Mouse (Mus musculus) spleen, adult 2 months (tissue): ENCODE data around the gene Gm48552. TPM values are rescaled to one million over a fixed set of nuclear protein-coding genes. Genes with fewer than 3 reads are reported as not detected.

Experiments
- DNase-seq, 2 experiments: peaks; one replicate each; pipeline versions ENCODE4 v3.0.0 to v3.0.0-alpha.2; 2012 to 2021; ENCODE audit warnings: low spot score in 2 of 2, low read depth in 1 of 2
- H3K27ac ChIP-seq: fragments of 200-500 bp; 2 replicates; pipeline ENCODE4 v1.5.1; 2012; ENCODE audit warnings: low read length, inconsistent platforms; ENCODE audit not compliant: insufficient read depth
- H3K27me3 ChIP-seq: fragments of 200-500 bp; 2 replicates; pipeline ENCODE4 v1.6.1; 2012; ENCODE audit warnings: mild to moderate bottlenecking, moderate library complexity, low read length, inconsistent platforms; ENCODE audit not compliant: control insufficient read depth, insufficient read depth
- H3K36me3 ChIP-seq: fragments of 200-500 bp; 2 replicates; pipeline ENCODE4 v1.6.1; 2012; ENCODE audit warnings: mild to moderate bottlenecking, low read length, inconsistent platforms; ENCODE audit not compliant: control insufficient read depth, insufficient read depth
- H3K4me1 ChIP-seq: fragments of 200-500 bp; 2 replicates; pipeline ENCODE4 v1.6.1; 2011; ENCODE audit warnings: inconsistent platforms; ENCODE audit not compliant: control insufficient read depth, insufficient read depth, insufficient read length
- H3K4me3 ChIP-seq: fragments of 200-500 bp; 2 replicates; pipeline ENCODE4 v1.5.1; 2011; ENCODE audit warnings: mild to moderate bottlenecking, inconsistent platforms; ENCODE audit not compliant: insufficient read depth, insufficient read length; ENCODE audit errors: extremely low read depth
- CTCF ChIP-seq: fragments of 200-500 bp; IDR thresholded peaks from 2 replicates; pipeline ENCODE4 v1.5.1; 2011; ENCODE audit warnings: mild to moderate bottlenecking, inconsistent platforms; ENCODE audit not compliant: insufficient read depth, insufficient read length, insufficient replicate concordance; ENCODE audit errors: extremely low read depth
- POLR2A ChIP-seq: fragments of 200-500 bp; IDR thresholded peaks from 2 replicates; pipeline ENCODE4 v1.6.1; 2011; ENCODE audit warnings: low read depth, low read length, inconsistent platforms
- WGBS: fragments of 180-500 bp; shearing (Covaris S2); methylation state at CpG from one replicate; pipeline ENCODE4 v1.1.7; 2018; 5-methylcytosine and 5-hydroxymethylcytosine counted together
- polyA plus RNA-seq: library from polyadenylated mRNA; depleted of rRNA; stranded (reverse); fragments of >200 nt; gene quantifications from 2 replicates; pipeline ENCODE4 v1.2.3, GENCODE M21; 2012

Gene Gm48552
- polyA plus RNA-seq, 1 experiment, result 2.9 TPM

- 60% methylated on average over 18 of the region's 18 CpGs for WGBS
- DNase-seq, result no peak
- TF ChIP-seq CTCF (no peak), POLR2A (no peak)
- Histone ChIP-seq H3K36me3 (peaks cover 15% of the 10 kb centered on the region), H3K27ac (peak overlapping the region; percentile 58; the same call in 1 of the 2 replicates), H3K27me3 (no peaks in the 10 kb centered on the region), H3K4me1 (peaks cover 8% of the 10 kb centered on the region), H3K4me3 (no peak overlapping the region)
These were observed 12.9 kb downstream of the Gm48552 start for GRCm38 (mm10) chr10:81401521-81402226.

- Histone ChIP-seq H3K27ac (peak overlapping the region; percentile 29; the same call in 1 of the 2 replicates), H3K4me1 (peaks cover 11% of the 10 kb centered on the region), H3K4me3 (no peak overlapping the region), H3K27me3 (no peaks in the 10 kb centered on the region), H3K36me3 (peaks cover 18% of the 10 kb centered on the region)
- DNase-seq, result no peak
- TF ChIP-seq POLR2A (no peak), CTCF (no peak)
- 87% methylated on average over 7 of the region's 7 CpGs for WGBS
These were observed 13.5 kb downstream of the Gm48552 start for GRCm38 (mm10) chr10:81402227-81402765.

GRCm38 (mm10) chr10:81403511-81403910 is 14.7 kb downstream of the Gm48552 start:
- H3K36me3 ChIP-seq, result peaks cover 18% of the 10 kb centered on the region
- H3K27me3 ChIP-seq, result no peaks in the 10 kb centered on the region
- no peak for DNase-seq
- peaks cover 22% of the 10 kb centered on the region for H3K4me1 ChIP-seq
- no peak for TF ChIP-seq POLR2A
- TF ChIP-seq CTCF, result no peak
- H3K4me3 ChIP-seq, result no peak overlapping the region
- no peak overlapping the region for H3K27ac ChIP-seq
- 91% methylated on average over 10 of the region's 10 CpGs for WGBS

GRCm38 (mm10) chr10:81404082-81404481 is 15.3 kb downstream of the Gm48552 start:
- H3K4me3 ChIP-seq, result no peak overlapping the region
- DNase-seq, result no peak
- WGBS, result 72% methylated on average over 9 of the region's 9 CpGs
- H3K27me3 ChIP-seq, result no peaks in the 10 kb centered on the region
- H3K36me3 ChIP-seq, result peaks cover 18% of the 10 kb centered on the region
- H3K27ac ChIP-seq, result peak overlapping the region; percentile 43
- peaks cover 27% of the 10 kb centered on the region for H3K4me1 ChIP-seq
- TF ChIP-seq POLR2A (no peak), CTCF (no peak)

- TF ChIP-seq CTCF (no peak), POLR2A (no peak)
- Histone ChIP-seq H3K36me3 (peaks cover 16% of the 10 kb centered on the region), H3K27me3 (no peaks in the 10 kb centered on the region), H3K4me3 (no peak overlapping the region; the same call in 1 of the 2 replicates), H3K27ac (peak overlapping the region; percentile 43), H3K4me1 (peaks cover 28% of the 10 kb centered on the region)
- 40% methylated on average over 18 of the region's 18 CpGs for WGBS
- peak in 1 of 2 experiments; percentile 48 for DNase-seq
These were observed 15.9 kb downstream of the Gm48552 start for GRCm38 (mm10) chr10:81404720-81405119.

GRCm38 (mm10) chr10:81405588-81406201 is 16.9 kb downstream of the Gm48552 start:
- WGBS, result 66% methylated on average over 13 of the region's 13 CpGs
- Histone ChIP-seq H3K27me3 (no peaks in the 10 kb centered on the region), H3K36me3 (peaks cover 6% of the 10 kb centered on the region), H3K4me3 (no peak overlapping the region), H3K27ac (no peak overlapping the region), H3K4me1 (peaks cover 31% of the 10 kb centered on the region)
- TF ChIP-seq CTCF (peak; percentile 61; the same call in 1 of the 2 replicates), POLR2A (no peak)
- peak in 1 of 2 experiments; percentile 63 for DNase-seq
